27 mouse cellular contexts compared by ENCODE assay signal in genomic region chr19:11266052-11266845, GRCm38 (mm10). TPM values are rescaled to one million over a fixed set of nuclear protein-coding genes. Genes with fewer than 3 reads are reported as not detected.
DNase-seq lines count a peak whose midpoint lies in the region; ATAC-seq and TF ChIP-seq lines count a peak whose summit lies in the region.
"Had no signal": no experiment of that assay in that cellular context is flagged by ENCODE, and none has a peak within 500 bp of the region (broad histone marks: within the 10 kb centered on the region; RNA-seq: fewer than 3 reads in every experiment).

Ms4a1 (minus strand) TSS chr19:11266241.

- intact Hi-C loops in left cerebral cortex, postnatal 10 days (cut with DNase I) = no loop called here

- WGBS in lung, adult 2 months = 72% methylated on average over 8 of the region's 8 CpGs
- WGBS in heart, embryonic 10.5 days = 76% methylated on average over 8 of the region's 8 CpGs

- no peak for TF ChIP-seq POLR2A in lung, adult 2 months (IDR thresholded peaks at IDR 0.05; ENCODE audit: borderline replicate concordance, extremely low read depth, low read depth, low read length)
- TF ChIP-seq POLR2A in CH12.LX (IDR thresholded peaks at IDR 0.05; ENCODE audit: low read depth, low read length) = peak; percentile 82

- H3K9me3 ChIP-seq in CH12.LX (replicated peaks; ENCODE audit: low read length) = no peaks in the 10 kb centered on the region
- H3K9me3 ChIP-seq in heart, embryonic 10.5 days = no peaks in the 10 kb centered on the region
- H3K9me3 ChIP-seq: heart, embryonic 15.5 days; limb, embryonic 13.5 days; liver, embryonic 15.5 days; midbrain, embryonic 12.5 days had no signal

- H3K4me1 ChIP-seq in lung, adult 2 months (ENCODE audit: control insufficient read depth, insufficient read depth, low read length) = no peaks in the 10 kb centered on the region
- peaks cover 7 to 29% of the 10 kb centered on the region in 2 experiments; a peak in 3 of 4 replicates for H3K4me1 ChIP-seq in CH12.LX (ENCODE audit: control insufficient read depth in 1 of 2, insufficient read depth in 2 of 2)
- H3K4me1 ChIP-seq in heart, embryonic 10.5 days = no peaks in the 10 kb centered on the region
- H3K4me1 ChIP-seq: heart, embryonic 15.5 days; limb, embryonic 13.5 days; liver, embryonic 15.5 days; midbrain, embryonic 12.5 days had no signal

- peak within 1 kb of the TSS; percentile 87 for H3K27ac ChIP-seq in CH12.LX (ENCODE audit: insufficient read depth, low read depth)
- H3K27ac ChIP-seq in heart, embryonic 10.5 days = no peak within 1 kb of the TSS
- H3K27ac ChIP-seq: heart, embryonic 15.5 days; hindbrain, embryonic 14.5 days; limb, embryonic 13.5 days; liver, embryonic 15.5 days; midbrain, embryonic 12.5 days had no signal

- no peak for DNase-seq in lung, adult 2 months
- DNase-seq in lung, postnatal 14 days = no peak
- peak; percentile 97 for DNase-seq in CH12.LX (ENCODE audit: extremely low read depth)
- DNase-seq in spleen, postnatal 10 days (ENCODE audit: low spot score in 2 of 2) = peak; percentile 14 to 50
- DNase-seq in embryo, embryonic 10 days (ENCODE audit: low spot score) = no peak
- DNase-seq in heart, embryonic 10.5 days (ENCODE audit: low spot score) = no peak
- no peak for DNase-seq in left cerebral cortex, postnatal 10 days (ENCODE audit: extremely low spot score in 1 of 2, low spot score in 2 of 2)
- DNase-seq: cerebellum, adult 11-12 months; cerebellum, postnatal 10 days; forebrain, postnatal 0 days; heart, postnatal 4 days; kidney, adult 2 months; kidney, postnatal 14 days; right cerebral cortex, postnatal 25 days; thymus, postnatal 14 days had no signal

- dilution Hi-C loops in CH12.LX (cut with MboI; ENCODE audit: extremely low pct_ligation_motif_present, extremely low pct_unique_long_range_greater_than_20kb, low sequenced_read_pairs) = no loop called here

- ATAC-seq in monocyte, adult 5-6 weeks (replicated peaks; ENCODE audit: insufficient number of reproducible peaks, low FRiP score, low TSS enrichment, poor library complexity, severe bottlenecking) = 0 out of 2 replicates have a peak, but pooled peaks have one; percentile 5
- ATAC-seq: forebrain, postnatal 0 days; inflammation-experienced regulatory T-cells, adult 6 months; Patski had no signal

- H3K4me2 ChIP-seq in CH12.LX (ENCODE audit: insufficient read depth, low read depth, poor library complexity, severe bottlenecking) = peak within 1 kb of the TSS; percentile 80
- H3K4me2 ChIP-seq: heart, embryonic 15.5 days; hindbrain, embryonic 14.5 days; limb, embryonic 13.5 days; liver, embryonic 15.5 days; midbrain, embryonic 12.5 days had no signal

- H3K9ac ChIP-seq in CH12.LX (ENCODE audit: insufficient read depth, low read depth) = peak within 1 kb of the TSS; percentile 50
- H3K9ac ChIP-seq: forebrain, postnatal 0 days; heart, embryonic 15.5 days; hindbrain, embryonic 14.5 days; limb, embryonic 13.5 days; liver, embryonic 15.5 days; midbrain, embryonic 12.5 days had no signal

- TF ChIP-seq RAD21 in CH12.LX (IDR thresholded peaks at IDR 0.05; ENCODE audit: low read depth, low read length) = no peak; the same call in 1 of the 2 replicates

- TF ChIP-seq CTCF in lung, adult 2 months (IDR thresholded peaks at IDR 0.05; ENCODE audit: insufficient read depth, low read length) = no peak
- TF ChIP-seq CTCF in CH12.LX (conservative IDR thresholded peaks at IDR 0.05 in 1 of 2, IDR thresholded peaks at IDR 0.05 in 1 of 2; ENCODE audit: low read depth in 2 of 2, low read length in 2 of 2) = no peak

- peaks cover 0 to 14% of the 10 kb centered on the region in 2 experiments for H3K36me3 ChIP-seq in CH12.LX (replicated peaks in 1 of 2; ENCODE audit: control insufficient read depth in 1 of 2, insufficient read depth in 1 of 2, low read length in 1 of 2)
- no peaks in the 10 kb centered on the region for H3K36me3 ChIP-seq in heart, embryonic 10.5 days
- H3K36me3 ChIP-seq: heart, embryonic 15.5 days; limb, embryonic 13.5 days; liver, embryonic 15.5 days; midbrain, embryonic 12.5 days had no signal

- H3K27me3 ChIP-seq in CH12.LX (replicated peaks) = no peaks in the 10 kb centered on the region
- H3K27me3 ChIP-seq in heart, embryonic 10.5 days (ENCODE audit: insufficient read depth, poor library complexity, severe bottlenecking) = no peaks in the 10 kb centered on the region
- H3K27me3 ChIP-seq: heart, embryonic 15.5 days; limb, embryonic 13.5 days; liver, embryonic 15.5 days; midbrain, embryonic 12.5 days had no signal

- peak; percentile 85 for TF ChIP-seq EP300 in CH12.LX (IDR thresholded peaks at IDR 0.05; ENCODE audit: low read length)

- in situ Hi-C loops in CH12.LX (cut with MboI; ENCODE audit: low pct_ligation_motif_present, low pct_unique_long_range_greater_than_20kb, low sequenced_read_pairs) = no loop called here

- H3K4me3 ChIP-seq in lung, adult 2 months (replicated peaks; ENCODE audit: extremely low read depth, low read depth, low read length) = peak within 1 kb of the TSS; percentile 34
- H3K4me3 ChIP-seq in CH12.LX (replicated peaks in 1 of 3; ENCODE audit: low read depth in 2 of 3, low read length in 2 of 3, poor library complexity in 1 of 3) = peak within 1 kb of the TSS; percentile 54 to 74 (median 70)
- H3K4me3 ChIP-seq in heart, embryonic 10.5 days = no peak within 1 kb of the TSS
- H3K4me3 ChIP-seq: heart, embryonic 15.5 days; limb, embryonic 13.5 days; liver, embryonic 15.5 days; midbrain, embryonic 12.5 days had no signal

- H3K79me2 ChIP-seq in CH12.LX (replicated peaks; ENCODE audit: control insufficient read depth, extremely low read depth, insufficient read depth, poor library complexity, severe bottlenecking) = peaks cover 28% of the 10 kb centered on the region

TF ChIP-seq in CH12.LX, 34 proteins besides CTCF, POLR2A, EP300 and RAD21 (continues in another document):
- TF ChIP-seq UBTF (IDR thresholded peaks at IDR 0.05; ENCODE audit: low read depth, low read length) = peak; percentile 81; the same call in 1 of the 2 replicates
- TF ChIP-seq SIN3A (IDR thresholded peaks at IDR 0.05; ENCODE audit: low read length) = no peak; the same call in 1 of the 2 replicates
- no peak for TF ChIP-seq ZKSCAN1 (IDR thresholded peaks at IDR 0.05; ENCODE audit: borderline replicate concordance, low read depth, low read length)
- 0 out of 2 replicates have a peak, but pooled peaks have one; percentile 61 for TF ChIP-seq KAT2A (IDR thresholded peaks at IDR 0.05; ENCODE audit: insufficient replicate concordance, low read length)
- TF ChIP-seq MXI1 (IDR thresholded peaks at IDR 0.05; ENCODE audit: low read depth, low read length) = peak; percentile 65
- TF ChIP-seq SMC3 (IDR thresholded peaks at IDR 0.05; ENCODE audit: low read depth, low read length) = no peak
- peak; percentile 92 for TF ChIP-seq IRF4 (IDR thresholded peaks at IDR 0.05; ENCODE audit: low read depth, low read length)
- TF ChIP-seq JUND (conservative IDR thresholded peaks at IDR 0.05; ENCODE audit: low read depth, low read length) = peak; percentile 48
- peak; percentile 72; the same call in 1 of the 2 replicates for TF ChIP-seq ZMIZ1 (IDR thresholded peaks at IDR 0.05; ENCODE audit: low read depth, low read length)
- peak; percentile 92 for TF ChIP-seq USF1 (IDR thresholded peaks at IDR 0.05; ENCODE audit: low read depth, low read length)
- peak; percentile 61; the same call in 1 of the 2 replicates for TF ChIP-seq POLR2AphosphoS2 (IDR thresholded peaks at IDR 0.05; ENCODE audit: low read depth, low read length)
- peak; percentile 62 for TF ChIP-seq JUN (IDR thresholded peaks at IDR 0.05; ENCODE audit: insufficient read depth, low read depth, low read length)
- TF ChIP-seq CHD1 (IDR thresholded peaks at IDR 0.05; ENCODE audit: low read depth, low read length) = no peak; the same call in 1 of the 2 replicates
- TF ChIP-seq BHLHE40 (IDR thresholded peaks at IDR 0.05; ENCODE audit: low read depth, low read length) = peak; percentile 93
- peak; percentile 76 for TF ChIP-seq MYC (IDR thresholded peaks at IDR 0.05; ENCODE audit: low read depth, low read length)
- TF ChIP-seq ZC3H11A (IDR thresholded peaks at IDR 0.05; ENCODE audit: low read depth, low read length) = no peak
- TF ChIP-seq MAFK (IDR thresholded peaks at IDR 0.05; ENCODE audit: insufficient replicate concordance, low read length) = peak; percentile 59; the same call in 1 of the 2 replicates
- TF ChIP-seq GABPA (IDR thresholded peaks at IDR 0.05; ENCODE audit: insufficient replicate concordance, low read depth, low read length) = no peak
- TF ChIP-seq NELFE (IDR thresholded peaks at IDR 0.05; ENCODE audit: low read depth, low read length) = peak; percentile 77
- TF ChIP-seq ELF1 (IDR thresholded peaks at IDR 0.05; ENCODE audit: low read depth, low read length) = peak; percentile 70
- TF ChIP-seq ETS1 (conservative IDR thresholded peaks at IDR 0.05; ENCODE audit: low read depth, low read length) = peak; percentile 90
- TF ChIP-seq MEF2A (IDR thresholded peaks at IDR 0.05; ENCODE audit: borderline replicate concordance, low read depth, low read length) = peak; percentile 96
- TF ChIP-seq HCFC1 (IDR thresholded peaks at IDR 0.05; ENCODE audit: low read depth, low read length) = peak; percentile 4; the same call in 1 of the 2 replicates
- TF ChIP-seq MAX (IDR thresholded peaks at IDR 0.05; ENCODE audit: low read length) = peak; percentile 96
- TF ChIP-seq ZNF384 (IDR thresholded peaks at IDR 0.05; ENCODE audit: low read depth, low read length) = no peak; the same call in 1 of the 2 replicates
- TF ChIP-seq MAZ (IDR thresholded peaks at IDR 0.05; ENCODE audit: low read depth, low read length) = peak; percentile 78
- no peak; the same call in 1 of the 2 replicates for TF ChIP-seq RCOR1 (conservative IDR thresholded peaks at IDR 0.05; ENCODE audit: low read depth, low read length)
- no peak for TF ChIP-seq E2F4 (IDR thresholded peaks at IDR 0.05; ENCODE audit: insufficient replicate concordance, low read depth, low read length)
- TF ChIP-seq USF2 (conservative IDR thresholded peaks at IDR 0.05; ENCODE audit: low read depth, low read length) = peak; percentile 96
- peak; percentile 63 for TF ChIP-seq CHD2 (IDR thresholded peaks at IDR 0.05; ENCODE audit: low read length)
- no peak for TF ChIP-seq PAX5 (IDR thresholded peaks at IDR 0.05; ENCODE audit: low read length)
- no peak for TF ChIP-seq NRF1 (IDR thresholded peaks at IDR 0.05; ENCODE audit: low read depth, low read length)

RNA-seq across cellular contexts. Expression of gene Ms4a1, which starts in this region (rescaled TPM):
- 1.7 and 2.7 TPM in 2 replicates for polyA plus RNA-seq in lung, adult 2 months (2012; rRNA removed)
- total RNA-seq in CH12.LX (2012; rRNA removed) (106 and 137 TPM in 2 replicates), CH12.LX (2014; rRNA removed) (642 and 726 TPM in 2 replicates)
- polyA plus RNA-seq in CH12.LX (2012; ENCODE audit: insufficient read length, low read depth) = 345 and 387 TPM in 2 replicates
- 74.5 to 134 TPM (median 101 TPM) in 3 replicates for total RNA-seq in monocyte, adult 5-6 weeks (2017)
- not detected in 2 replicates for polyA plus RNA-seq in heart, embryonic 10.5 days (2016; fragmentation: Nextera tagmentation; extraction: Ambion mirVana)
- under 1 TPM in 1 of 2 experiments, not detected in 1; 0.17 TPM for total RNA-seq in left cerebral cortex, postnatal 10 days (2021)
- total RNA-seq: left cerebral cortex, postnatal 25 days; megakaryocyte progenitor cell, adult 5-6 weeks had no signal
- polyA plus RNA-seq: embryonic facial prominence, embryonic 11.5 days; forebrain, embryonic 11.5 days; heart, embryonic 15.5 days; hindbrain, embryonic 14.5 days; limb, embryonic 13.5 days; liver, embryonic 15.5 days; midbrain, embryonic 12.5 days; Patski had no signal

Comparison
In these comparisons a context has a peak if more than half of its experiments do, and no peak if none do; other contexts are left out.
1. RNA of gene Ms4a1 (total RNA-seq): 106 to 726 TPM in CH12.LX and 74.5 to 134 TPM in monocyte, adult 5-6 weeks; 0.17 TPM in left cerebral cortex, postnatal 10 days; every median in the first group is over 10 times any median in the second.
2. RNA of gene Ms4a1 (polyA plus RNA-seq): 345 to 387 TPM in CH12.LX; 1.7 to 2.7 TPM in lung, adult 2 months and not detected in heart, embryonic 10.5 days; every median in the first group is over 10 times any median in the second.
3. DNase-seq: peak in CH12.LX (single experiment) and spleen, postnatal 10 days (2 of 2); none in lung, adult 2 months (single experiment), lung, postnatal 14 days (single experiment), embryo, embryonic 10 days (single experiment), heart, embryonic 10.5 days (single experiment) and left cerebral cortex, postnatal 10 days (0 of 2).